ENCODE assay signal across 21 mouse cellular contexts in the genomic region with DNA sequence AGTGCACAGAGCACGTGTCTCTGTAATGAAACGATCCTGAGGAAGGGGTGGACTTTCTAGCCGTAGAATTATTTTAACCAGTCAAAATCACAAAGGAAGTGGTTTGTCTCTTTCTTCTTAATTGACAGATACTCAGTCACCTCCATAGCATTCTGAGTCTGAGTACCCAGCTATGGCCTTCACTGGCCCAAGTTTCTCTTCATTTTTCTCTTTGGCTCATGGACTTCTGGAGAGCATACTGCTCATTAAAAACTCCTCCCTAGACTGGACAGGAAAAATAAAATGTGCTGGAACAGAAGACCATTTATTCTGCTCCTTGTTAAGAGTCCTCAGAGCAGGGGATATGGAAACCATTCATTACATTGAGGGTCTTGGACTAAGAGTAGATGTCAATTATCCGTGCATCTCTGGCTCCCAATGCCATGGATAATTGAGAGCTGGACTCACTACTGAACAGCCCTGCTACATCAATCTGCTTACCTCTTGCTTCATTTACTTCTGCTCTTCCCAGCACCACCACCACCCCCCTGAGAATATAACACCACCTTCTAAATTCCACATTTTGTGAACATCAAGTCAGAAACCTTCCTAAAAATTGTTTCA.
"Had no signal": no experiment of that assay in that cellular context is flagged by ENCODE, and none has a peak within 500 bp of the region (broad histone marks: within the 10 kb centered on the region; RNA-seq: fewer than 3 reads in every experiment).

No protein-coding gene starts in this region.

- H3K4me2 ChIP-seq: limb, embryonic 12.5 days; liver, embryonic 12.5 days; liver, embryonic 15.5 days; lung, embryonic 15.5 days; midbrain, embryonic 13.5 days; neural tube, embryonic 13.5 days had no signal

- H3K27me3 ChIP-seq: limb, embryonic 12.5 days; liver, embryonic 12.5 days; liver, embryonic 15.5 days; lung, embryonic 15.5 days; megakaryocyte, embryonic 14.5 days; midbrain, embryonic 13.5 days; neural tube, embryonic 13.5 days had no signal

- H3K9ac ChIP-seq: limb, embryonic 12.5 days; liver, embryonic 12.5 days; liver, embryonic 15.5 days; lung, embryonic 15.5 days; midbrain, embryonic 13.5 days; neural tube, embryonic 13.5 days had no signal

- H3K4me3 ChIP-seq: left cerebral cortex, adult 2 months; limb, embryonic 12.5 days; liver, embryonic 12.5 days; liver, embryonic 15.5 days; lung, embryonic 15.5 days; megakaryocyte, embryonic 14.5 days; midbrain, embryonic 10.5 days; midbrain, embryonic 13.5 days; myocyte; neural tube, embryonic 13.5 days had no signal

- ATAC-seq: liver, embryonic 12.5 days; midbrain, embryonic 13.5 days; midbrain, embryonic 16.5 days had no signal

- H3K4me1 ChIP-seq: limb, embryonic 12.5 days; liver, embryonic 12.5 days; liver, embryonic 15.5 days; lung, embryonic 15.5 days; megakaryocyte, embryonic 14.5 days; midbrain, embryonic 10.5 days; midbrain, embryonic 13.5 days; neural tube, embryonic 13.5 days had no signal

- H3K9me3 ChIP-seq: limb, embryonic 12.5 days; liver, embryonic 12.5 days; liver, embryonic 15.5 days; lung, embryonic 15.5 days; midbrain, embryonic 10.5 days; midbrain, embryonic 13.5 days; neural tube, embryonic 13.5 days had no signal

- DNase-seq: kidney, postnatal 25 days; layer of hippocampus, postnatal 36 days; liver; lung, adult 18-20 months; lung, postnatal 10 days; lung, postnatal 36 days; right cerebral cortex, postnatal 25 days; thymus, adult 18-20 months; thymus, postnatal 36 days had no signal

- H3K27ac ChIP-seq: kidney, postnatal 0 days; left cerebral cortex, adult 2 months; limb, embryonic 12.5 days; liver, embryonic 12.5 days; liver, embryonic 15.5 days; lung, embryonic 15.5 days; midbrain, embryonic 10.5 days; midbrain, embryonic 13.5 days; neural tube, embryonic 13.5 days had no signal

- H3K36me3 ChIP-seq: limb, embryonic 12.5 days; liver, embryonic 12.5 days; liver, embryonic 15.5 days; lung, embryonic 15.5 days; midbrain, embryonic 10.5 days; midbrain, embryonic 13.5 days; neural tube, embryonic 13.5 days had no signal
